Mouse (Mus musculus): ENCODE results near the gene Ccdc8. TPM values are rescaled to one million over a fixed set of nuclear protein-coding genes. Genes with fewer than 3 reads are reported as not detected.
A peak's percentile ranks its signal among the peaks of the same experiment; 100 is the strongest.

The Ccdc8 gene
- polyA plus RNA-seq, 1 experiment: 21.0 TPM

DNA sequence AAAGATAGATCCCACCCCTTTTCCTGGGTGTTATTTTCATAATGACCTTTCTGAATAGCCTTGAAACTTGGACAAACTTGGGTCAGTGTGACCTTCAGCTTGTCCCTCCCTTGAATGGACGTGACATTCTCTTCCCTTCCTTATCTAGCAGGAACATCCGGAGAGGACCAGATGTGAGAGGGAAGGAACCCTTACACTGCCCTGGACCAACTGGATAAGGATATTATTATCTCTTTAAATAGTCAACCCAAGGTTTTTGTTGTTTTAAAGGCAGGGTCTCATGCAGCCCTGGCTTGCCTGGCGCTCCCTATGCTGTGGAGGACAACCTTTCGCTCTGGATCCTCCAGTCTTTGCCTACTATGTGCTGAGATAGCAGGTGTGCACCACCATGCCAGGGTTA, 6.7 kb downstream of the Ccdc8 start:
- no peaks in the 10 kb centered on the region for H3K27me3 ChIP-seq (ENCODE audit: control insufficient read depth, insufficient read depth, insufficient read length)
- H3K4me3 ChIP-seq: no peak overlapping the region
- H3ac ChIP-seq (ENCODE audit: control insufficient read depth, insufficient read length): no peak overlapping the region
- TF ChIP-seq MYOG (IDR thresholded peaks at IDR 0.05; ENCODE audit: control insufficient read depth in 1 of 3, insufficient read depth in 1 of 3, insufficient read length in 2 of 3, low read depth in 2 of 3): no peak
- no peak for TF ChIP-seq USF1 (IDR thresholded peaks at IDR 0.05; ENCODE audit: low read depth)
- no peak for TF ChIP-seq POLR2AphosphoS2 (IDR thresholded peaks at IDR 0.05; ENCODE audit: insufficient read length, low read depth)
- no peak for TF ChIP-seq REST (IDR thresholded peaks at IDR 0.05; ENCODE audit: insufficient read depth, insufficient read length)
- no peak for TF ChIP-seq CEBPB (IDR thresholded peaks at IDR 0.05; ENCODE audit: insufficient read depth, poor library complexity, severe bottlenecking)
- no peak for TF ChIP-seq MAX (IDR thresholded peaks at IDR 0.05; ENCODE audit: low read depth)
- no peak for TF ChIP-seq MYOD1 (IDR thresholded peaks at IDR 0.05; ENCODE audit: control insufficient read depth in 1 of 3, insufficient read length in 2 of 3, low read depth in 2 of 3)
- TF ChIP-seq SRF (IDR thresholded peaks at IDR 0.05; ENCODE audit: control insufficient read depth, insufficient read length, low read depth): no peak
- no peak for TF ChIP-seq TCF12 (IDR thresholded peaks at IDR 0.05; ENCODE audit: insufficient read depth, poor library complexity, severe bottlenecking)
- no peak for TF ChIP-seq TCF3 (IDR thresholded peaks at IDR 0.05; ENCODE audit: insufficient read length, low read depth)
- no peak for TF ChIP-seq E2F4 (IDR thresholded peaks at IDR 0.05; ENCODE audit: insufficient read depth)
- TF ChIP-seq POLR2A (IDR thresholded peaks at IDR 0.05; ENCODE audit: insufficient read length, low read depth): no peak
- H3K4me2 ChIP-seq (ENCODE audit: low read depth): no peak overlapping the region
- peaks cover 15% of the 10 kb centered on the region for H3K79me2 ChIP-seq (ENCODE audit: control insufficient read depth, insufficient read depth)
- no peaks in the 10 kb centered on the region for H3K36me3 ChIP-seq (ENCODE audit: control insufficient read depth, insufficient read depth)

DNA sequence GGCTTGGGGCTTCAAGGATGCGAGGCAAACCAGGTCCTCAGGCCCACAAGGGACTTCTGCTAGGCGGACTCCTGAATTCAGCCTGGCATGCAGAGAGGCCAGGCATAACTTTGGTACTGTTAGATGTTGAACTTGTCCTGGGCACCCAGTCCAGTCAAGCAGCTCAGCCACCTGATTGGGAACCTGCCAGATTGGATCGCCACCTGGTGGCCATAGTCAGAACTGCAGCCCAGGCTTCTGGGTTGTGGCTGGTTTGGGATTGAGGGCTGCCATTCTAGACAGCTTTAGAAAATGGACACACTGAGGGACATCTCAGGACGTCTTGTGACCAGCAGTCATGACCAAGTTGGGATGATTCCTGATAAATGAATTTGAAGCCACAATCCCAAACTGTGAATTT, 7.1 kb downstream of the Ccdc8 start:
- H3K27me3 ChIP-seq (ENCODE audit: control insufficient read depth, insufficient read depth, insufficient read length): no peaks in the 10 kb centered on the region
- H3K79me2 ChIP-seq (ENCODE audit: control insufficient read depth, insufficient read depth): peaks cover 11% of the 10 kb centered on the region
- no peak overlapping the region for H3K4me2 ChIP-seq (ENCODE audit: low read depth)
- no peaks in the 10 kb centered on the region for H3K36me3 ChIP-seq (ENCODE audit: control insufficient read depth, insufficient read depth)
- TF ChIP-seq USF1 (IDR thresholded peaks at IDR 0.05; ENCODE audit: low read depth): no peak
- TF ChIP-seq REST (IDR thresholded peaks at IDR 0.05; ENCODE audit: insufficient read depth, insufficient read length): no peak
- no peak for TF ChIP-seq TCF3 (IDR thresholded peaks at IDR 0.05; ENCODE audit: insufficient read length, low read depth)
- no peak for TF ChIP-seq TCF12 (IDR thresholded peaks at IDR 0.05; ENCODE audit: insufficient read depth, poor library complexity, severe bottlenecking)
- TF ChIP-seq MYOD1 (IDR thresholded peaks at IDR 0.05; ENCODE audit: control insufficient read depth in 1 of 3, insufficient read length in 2 of 3, low read depth in 2 of 3): no peak
- TF ChIP-seq POLR2A (IDR thresholded peaks at IDR 0.05; ENCODE audit: insufficient read length, low read depth): no peak
- no peak for TF ChIP-seq POLR2AphosphoS2 (IDR thresholded peaks at IDR 0.05; ENCODE audit: insufficient read length, low read depth)
- TF ChIP-seq MYOG (IDR thresholded peaks at IDR 0.05; ENCODE audit: control insufficient read depth in 1 of 3, insufficient read depth in 1 of 3, insufficient read length in 2 of 3, low read depth in 2 of 3): no peak
- TF ChIP-seq CEBPB (IDR thresholded peaks at IDR 0.05; ENCODE audit: insufficient read depth, poor library complexity, severe bottlenecking): no peak
- TF ChIP-seq SRF (IDR thresholded peaks at IDR 0.05; ENCODE audit: control insufficient read depth, insufficient read length, low read depth): no peak
- no peak for TF ChIP-seq E2F4 (IDR thresholded peaks at IDR 0.05; ENCODE audit: insufficient read depth)
- no peak overlapping the region for H3ac ChIP-seq (ENCODE audit: control insufficient read depth, insufficient read length)
- H3K4me3 ChIP-seq: no peak overlapping the region

DNA sequence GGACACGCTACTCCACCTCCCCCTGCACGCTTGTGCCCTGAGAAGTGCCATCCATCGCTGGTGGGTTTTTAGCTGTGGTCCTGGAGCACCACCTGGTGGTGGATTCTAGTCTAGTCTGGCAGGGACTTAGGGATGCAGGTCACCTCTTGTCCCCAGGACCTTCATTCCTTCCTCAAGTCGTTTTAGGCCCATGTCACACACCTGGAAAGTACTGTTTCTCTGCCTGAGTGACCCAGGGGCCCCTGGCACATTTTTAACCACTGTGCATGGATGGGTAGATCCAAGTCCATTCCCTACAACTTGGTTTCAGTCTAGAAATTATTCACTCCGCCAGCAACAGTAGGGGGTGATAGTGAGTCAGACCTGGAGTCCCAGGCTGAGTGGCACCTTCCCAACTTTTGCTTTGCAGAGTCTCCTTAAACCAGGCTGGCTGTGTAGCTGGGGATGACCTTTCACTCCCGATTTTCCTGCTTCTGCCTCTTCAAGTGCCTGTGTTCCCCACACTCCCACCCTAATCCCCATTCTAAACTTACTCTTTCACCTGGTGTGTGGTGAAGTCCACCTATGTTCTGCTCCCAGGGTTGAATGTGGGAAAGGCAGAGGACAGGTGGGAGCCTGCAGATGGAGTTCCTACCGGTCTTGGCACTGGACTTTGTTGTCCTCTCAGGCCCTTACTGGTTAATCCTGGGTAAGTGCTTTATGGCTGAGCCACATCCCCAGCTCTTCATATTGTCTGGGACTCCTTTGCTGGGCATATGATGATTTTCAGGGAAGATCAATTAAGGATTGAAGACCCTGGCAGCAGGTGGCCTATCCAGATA, 10.1 kb downstream of the Ccdc8 start:
- H3K4me2 ChIP-seq (ENCODE audit: low read depth): no peak overlapping the region
- H3K4me3 ChIP-seq: no peak overlapping the region
- peaks cover under 1% of the 10 kb centered on the region for H3K36me3 ChIP-seq (ENCODE audit: control insufficient read depth, insufficient read depth)
- TF ChIP-seq E2F4 (IDR thresholded peaks at IDR 0.05; ENCODE audit: insufficient read depth) (no peak), POLR2AphosphoS2 (IDR thresholded peaks at IDR 0.05; ENCODE audit: insufficient read length, low read depth) (peak; percentile 60)
- H3ac ChIP-seq (ENCODE audit: control insufficient read depth, insufficient read length): no peak overlapping the region
- no peaks in the 10 kb centered on the region for H3K79me2 ChIP-seq (ENCODE audit: control insufficient read depth, insufficient read depth)
- no peaks in the 10 kb centered on the region for H3K27me3 ChIP-seq (ENCODE audit: control insufficient read depth, insufficient read depth, insufficient read length)

DNA sequence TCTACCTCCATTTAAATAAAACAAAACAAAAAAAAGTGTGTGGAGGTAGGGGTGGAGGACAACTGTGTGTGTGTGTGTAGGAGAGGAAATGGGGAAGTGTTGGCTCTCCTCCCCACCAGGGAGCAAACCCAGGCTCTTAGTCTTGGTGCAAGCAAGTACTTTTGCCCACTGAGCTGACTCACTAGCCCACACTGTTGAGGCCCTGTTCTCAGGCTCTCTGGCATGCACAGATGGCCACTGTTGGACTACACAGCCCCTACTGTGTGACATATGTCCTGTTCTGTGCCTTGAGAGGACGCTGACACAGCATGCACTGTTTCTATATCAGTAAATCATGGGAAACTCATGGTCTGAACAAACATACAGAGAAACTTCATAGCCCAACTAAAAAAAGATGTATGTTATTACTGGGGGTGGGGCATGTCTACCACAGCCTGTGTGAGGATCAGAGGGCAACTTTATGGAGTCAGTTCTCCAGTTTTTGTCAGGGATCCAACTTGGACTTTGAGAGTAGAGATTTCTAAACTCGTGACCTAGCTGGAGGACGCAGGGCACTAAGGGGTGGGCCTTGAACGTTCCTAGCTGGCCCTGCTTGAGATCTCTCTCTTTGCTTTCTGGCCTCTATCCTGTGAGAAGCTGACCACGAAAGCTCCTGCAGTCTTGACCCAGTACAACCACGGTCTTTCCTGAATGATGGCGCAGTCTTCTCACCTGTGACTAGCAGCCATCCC, 10.9 kb downstream of the Ccdc8 start:
- Histone ChIP-seq H3K36me3 (ENCODE audit: control insufficient read depth, insufficient read depth) (peaks cover 7% of the 10 kb centered on the region), H3ac (ENCODE audit: control insufficient read depth, insufficient read length) (no peak overlapping the region), H3K4me2 (ENCODE audit: low read depth) (no peak overlapping the region), H3K27me3 (ENCODE audit: control insufficient read depth, insufficient read depth, insufficient read length) (no peaks in the 10 kb centered on the region), H3K4me3 (no peak overlapping the region), H3K79me2 (ENCODE audit: control insufficient read depth, insufficient read depth) (no peaks in the 10 kb centered on the region)
- no peak for TF ChIP-seq REST (IDR thresholded peaks at IDR 0.05; ENCODE audit: insufficient read depth, insufficient read length)
- TF ChIP-seq USF1 (IDR thresholded peaks at IDR 0.05; ENCODE audit: low read depth): no peak
- TF ChIP-seq CEBPB (IDR thresholded peaks at IDR 0.05; ENCODE audit: insufficient read depth, poor library complexity, severe bottlenecking): no peak
- TF ChIP-seq TCF3 (IDR thresholded peaks at IDR 0.05; ENCODE audit: insufficient read length, low read depth): no peak
- no peak for TF ChIP-seq MAX (IDR thresholded peaks at IDR 0.05; ENCODE audit: low read depth)
- TF ChIP-seq E2F4 (IDR thresholded peaks at IDR 0.05; ENCODE audit: insufficient read depth): no peak
- TF ChIP-seq MYOD1 (IDR thresholded peaks at IDR 0.05; ENCODE audit: control insufficient read depth in 1 of 3, insufficient read length in 2 of 3, low read depth in 2 of 3): no peak
- TF ChIP-seq TCF12 (IDR thresholded peaks at IDR 0.05; ENCODE audit: insufficient read depth, poor library complexity, severe bottlenecking): no peak
- no peak for TF ChIP-seq MYOG (IDR thresholded peaks at IDR 0.05; ENCODE audit: control insufficient read depth in 1 of 3, insufficient read depth in 1 of 3, insufficient read length in 2 of 3, low read depth in 2 of 3)
- TF ChIP-seq SRF (IDR thresholded peaks at IDR 0.05; ENCODE audit: control insufficient read depth, insufficient read length, low read depth): no peak
- TF ChIP-seq POLR2A (IDR thresholded peaks at IDR 0.05; ENCODE audit: insufficient read length, low read depth): no peak
- TF ChIP-seq POLR2AphosphoS2 (IDR thresholded peaks at IDR 0.05; ENCODE audit: insufficient read length, low read depth): no peak

All from myocyte (in vitro differentiated cells).